Mouse (Mus musculus) v-Abl transformed pro-B cells (cell line): Measurements from ENCODE around the gene Jmy.
"Not testable (repeated sequence)": the region's sequence is repeated elsewhere in the genome, so short reads cannot be mapped to it uniquely, and the experiment has no call there.

ENCODE experiments used
- in situ Hi-C, 2 experiments: fragments of 400-800 bp; cut with MboI; formaldehyde crosslinking; loops; one replicate each; pipeline ENCODE4 v1.15.1; 2025; ENCODE audit not compliant: unreplicated experiment in 2 of 2

Gene Jmy

DNA sequence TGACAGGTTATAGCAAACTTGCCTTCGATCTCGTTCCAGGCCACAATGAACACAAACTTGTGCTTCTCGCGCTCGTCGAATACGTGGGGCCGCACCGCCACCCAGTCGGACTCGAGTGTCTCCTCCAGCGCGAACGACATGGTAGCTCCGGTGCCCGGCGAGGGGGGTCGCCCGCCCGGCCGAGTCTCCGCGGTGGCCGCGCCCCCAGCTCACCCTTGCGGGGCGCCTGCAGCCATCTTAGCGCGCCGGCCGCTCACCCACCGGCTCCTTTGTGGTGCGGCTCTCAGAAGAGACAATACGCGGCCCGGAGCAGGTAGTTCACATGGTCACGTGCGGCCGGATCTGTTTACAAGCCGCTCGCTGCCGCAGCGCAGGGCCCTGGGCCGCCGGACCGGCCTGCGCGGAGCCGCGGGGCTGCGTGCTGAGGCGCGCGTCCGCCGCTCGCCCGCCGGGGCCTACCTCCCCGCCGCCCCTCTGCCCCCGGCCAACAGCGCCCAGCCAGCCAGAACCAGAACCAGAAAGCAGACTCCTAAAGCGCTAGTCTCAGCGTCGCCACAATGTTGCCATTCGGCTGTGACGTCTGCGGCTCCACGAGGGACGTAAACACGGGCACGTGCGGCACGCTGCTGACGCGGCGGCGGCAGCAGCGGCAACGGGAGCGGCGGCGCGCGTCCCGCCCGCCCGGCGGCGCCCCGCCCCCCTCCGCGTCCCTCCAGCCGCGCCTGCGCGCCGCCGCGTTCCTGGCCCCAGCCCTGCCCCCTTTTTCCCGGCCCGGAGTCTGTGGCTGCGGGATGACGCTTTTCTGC is at the start of gene Jmy:
Gene Jmy, minus strand, starts transcription at position 642 of the 806 bp plus-strand sequence.
- in situ Hi-C loops: loop anchor here in 1 of 2 experiments (5.0 kb wide), 1 partner anchor 48 kb away; no protein-coding TSS in a partner anchor

DNA sequence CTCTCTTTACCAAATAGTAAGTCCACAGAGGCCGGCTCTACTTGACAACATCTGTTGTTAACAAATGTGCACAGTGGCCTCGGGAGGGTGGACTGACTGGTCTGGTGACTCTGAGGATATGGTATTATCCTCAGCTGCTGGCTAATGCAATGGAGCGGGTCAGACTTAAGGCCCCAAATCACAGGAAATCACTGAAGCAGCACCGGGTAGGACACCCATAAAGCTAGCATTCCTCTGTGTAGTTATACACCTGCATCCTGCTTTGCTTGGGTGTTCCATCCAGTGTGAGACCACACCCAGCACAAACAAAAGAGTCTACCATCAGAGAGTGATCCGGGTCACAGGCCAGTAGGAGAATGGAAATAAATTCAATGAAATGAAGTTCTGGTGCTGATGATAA is 48.0 kb upstream of the Jmy start:
- in situ Hi-C loops: loop anchor here in 1 of 2 experiments (5.0 kb wide), 1 partner anchor 50 kb away; the partner anchor contains the start of gene Jmy

DNA sequence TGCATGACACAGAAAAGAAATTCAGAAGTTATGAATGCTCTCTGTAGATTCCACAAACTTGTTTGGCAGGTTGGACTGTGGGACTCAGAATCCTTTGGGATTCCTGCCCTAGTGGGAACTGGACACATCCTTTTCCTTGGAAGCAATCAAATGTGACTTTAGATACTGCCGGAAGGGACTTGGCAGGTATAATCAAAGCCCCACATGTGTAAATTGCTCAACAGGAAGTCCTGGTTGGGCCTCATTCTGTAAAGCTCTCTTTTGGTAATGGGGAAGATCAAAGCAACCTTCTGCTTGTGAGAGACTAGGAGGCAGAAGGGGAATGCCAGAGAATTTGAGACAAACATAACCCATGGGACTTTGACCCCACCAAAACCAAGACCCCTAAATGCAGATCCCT is 46.4 kb upstream of the Jmy start:
- in situ Hi-C loops: loop anchor here in 1 of 2 experiments (5.0 kb wide), 1 partner anchor 49 kb away; the partner anchor contains the start of gene Jmy

DNA sequence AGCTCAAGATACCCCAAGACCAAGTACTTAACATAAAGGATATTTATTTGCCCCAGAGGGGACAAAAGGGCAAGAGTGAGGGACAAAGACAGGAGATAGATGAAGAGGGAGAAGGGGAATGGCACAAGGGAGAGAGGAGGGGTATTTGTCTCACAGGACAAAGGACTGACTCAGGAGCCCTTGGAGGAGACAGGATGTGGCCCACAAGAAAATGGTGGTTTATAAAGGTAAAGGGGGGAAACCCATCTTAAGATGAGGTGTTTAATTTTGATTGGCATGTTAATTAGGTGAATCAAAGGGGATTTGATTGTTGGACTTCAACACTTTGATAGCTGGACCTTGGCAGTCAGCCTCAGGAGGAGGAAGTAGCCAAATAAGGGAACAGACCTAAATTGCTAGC is 44.7 kb upstream of the Jmy start:
- in situ Hi-C loops: no loop called here

DNA sequence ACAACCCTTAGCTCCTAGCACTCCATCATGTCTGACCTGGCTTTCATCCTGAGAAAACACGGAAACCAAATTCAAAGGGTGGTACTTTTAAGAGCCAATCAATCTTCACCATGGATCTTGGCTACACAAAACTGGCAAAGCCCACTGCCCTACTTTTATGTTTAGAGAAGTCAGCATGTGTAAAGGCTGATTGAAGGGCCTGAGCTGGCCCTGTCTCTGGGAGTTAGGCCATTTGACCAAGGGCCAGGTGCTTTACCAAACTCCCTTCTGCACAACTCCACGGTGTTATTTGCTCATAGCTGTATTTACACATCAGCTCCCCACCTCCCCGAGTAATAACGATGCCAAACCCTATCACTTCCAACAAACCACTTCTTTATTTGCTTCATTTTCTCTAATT is 39.7 kb upstream of the Jmy start:
- in situ Hi-C loops: no loop called here

DNA sequence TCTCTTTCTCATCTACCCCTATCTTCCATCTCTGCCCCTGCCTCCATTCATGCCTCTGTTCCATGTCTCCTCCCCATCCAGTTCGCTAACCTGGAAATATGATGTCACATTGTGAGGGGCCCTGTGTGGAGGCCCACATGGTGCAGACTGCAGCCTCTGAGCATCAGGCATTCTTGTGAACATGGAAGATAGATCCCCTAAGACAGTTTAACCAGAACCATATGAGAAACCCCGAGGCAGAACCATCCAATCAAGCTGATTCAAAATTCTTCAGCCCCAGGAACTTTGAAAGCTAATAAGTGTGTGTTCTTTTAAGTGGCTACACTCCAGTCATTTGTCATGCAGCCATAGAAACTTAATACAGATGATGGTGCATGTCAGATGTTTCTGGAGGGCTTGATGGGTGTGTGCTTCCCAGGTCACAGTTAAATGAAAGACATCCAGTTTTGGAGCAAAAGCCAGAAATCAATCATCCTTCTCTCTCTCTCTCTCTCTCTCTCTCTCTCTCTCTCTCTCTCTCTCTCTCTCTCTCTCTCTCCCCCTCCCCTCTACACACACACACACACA is 19.2 kb upstream of the Jmy start:
- in situ Hi-C loops: no loop called here

DNA sequence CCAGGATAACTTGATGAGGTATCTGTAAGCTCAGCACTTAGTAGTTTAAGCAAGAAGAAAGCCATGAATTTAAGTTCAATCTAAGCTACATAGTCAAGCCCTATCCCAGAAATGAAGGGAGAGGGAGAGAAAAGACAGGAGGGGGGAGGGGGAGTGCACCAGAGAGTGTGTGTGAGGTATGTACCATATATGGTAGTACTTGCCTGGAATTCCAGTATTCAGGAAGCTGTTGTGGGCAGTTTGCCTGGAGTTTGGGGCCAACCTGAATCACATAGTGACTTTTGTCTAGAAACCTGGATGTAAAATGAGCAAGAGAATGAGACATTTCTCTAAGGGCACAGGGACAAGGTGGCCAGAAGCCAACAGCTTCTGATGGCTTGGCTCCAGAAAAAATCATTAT is 17.6 kb upstream of the Jmy start:
- in situ Hi-C loops: no loop called here

DNA sequence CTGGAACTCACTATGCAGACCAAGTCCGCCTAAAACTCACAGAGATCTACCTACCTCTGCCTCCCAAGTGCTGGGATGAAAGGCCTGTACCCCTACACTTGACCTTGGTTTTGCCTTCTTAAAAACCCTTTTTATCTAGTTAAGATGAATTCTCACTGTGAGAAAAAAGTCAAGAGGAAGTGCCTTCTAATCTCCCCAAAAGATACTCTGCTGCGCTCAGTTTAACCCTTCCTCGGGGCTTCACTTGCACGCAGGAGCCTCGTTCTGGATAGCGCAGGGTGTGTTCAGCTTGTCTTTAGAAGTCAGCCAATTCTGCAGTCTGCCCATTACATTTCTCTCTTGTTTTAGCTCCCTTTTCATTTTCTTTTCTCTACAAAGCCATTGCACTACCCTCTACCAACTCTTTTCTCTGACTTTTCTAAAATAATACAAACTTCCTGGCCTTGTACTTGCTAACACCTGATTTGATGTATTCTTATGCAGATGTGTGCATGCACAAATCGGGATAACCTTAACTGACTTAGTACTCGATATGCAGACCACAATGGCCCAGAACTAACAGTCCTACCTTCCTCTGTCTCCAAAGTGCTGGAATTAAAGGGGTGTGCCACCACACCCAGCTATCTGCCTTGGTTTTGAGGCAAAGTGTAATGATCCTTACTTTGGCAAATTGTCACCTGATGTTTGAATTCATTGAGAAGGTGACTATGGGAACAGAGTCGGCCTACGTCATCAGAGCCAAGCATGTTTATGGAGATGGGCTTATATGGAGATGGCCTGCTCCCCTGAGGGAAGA is 14.6 kb upstream of the Jmy start:
- in situ Hi-C loops: no loop called here

DNA sequence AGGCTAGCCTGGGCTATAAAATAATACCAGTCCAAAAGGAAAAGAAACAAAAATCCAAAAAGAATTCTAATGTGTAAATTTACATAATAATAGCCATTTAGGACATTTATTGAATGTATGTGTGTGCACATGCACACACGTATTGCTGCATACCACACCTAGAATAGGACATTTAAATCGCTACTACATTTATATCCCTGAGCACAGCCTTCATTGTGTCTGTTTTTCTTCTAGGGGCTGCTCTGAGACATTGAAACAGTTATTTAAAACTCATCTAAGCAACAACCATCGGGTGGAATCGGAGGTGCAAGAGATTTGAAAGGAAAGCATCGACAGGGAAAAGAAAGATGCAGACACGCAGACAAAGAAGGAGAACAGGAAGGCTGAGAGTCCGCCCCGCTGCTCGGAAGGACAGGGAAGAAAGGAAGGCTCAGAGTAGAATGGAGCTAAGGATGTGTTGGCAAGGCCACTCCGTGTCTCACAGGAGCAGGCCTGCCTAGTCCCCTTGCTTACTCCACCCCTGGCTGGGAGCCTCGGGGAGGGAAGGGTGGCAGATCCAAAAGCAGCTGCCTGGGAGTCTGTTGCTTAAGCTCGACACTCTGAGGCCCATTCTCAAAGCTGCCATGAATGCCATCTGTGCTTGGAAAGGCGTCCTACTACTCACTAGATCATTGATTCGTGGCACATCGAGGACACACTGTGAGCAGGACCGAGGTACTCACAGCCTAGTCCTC is 11.0 kb upstream of the Jmy start:
- in situ Hi-C loops: no loop called here

DNA sequence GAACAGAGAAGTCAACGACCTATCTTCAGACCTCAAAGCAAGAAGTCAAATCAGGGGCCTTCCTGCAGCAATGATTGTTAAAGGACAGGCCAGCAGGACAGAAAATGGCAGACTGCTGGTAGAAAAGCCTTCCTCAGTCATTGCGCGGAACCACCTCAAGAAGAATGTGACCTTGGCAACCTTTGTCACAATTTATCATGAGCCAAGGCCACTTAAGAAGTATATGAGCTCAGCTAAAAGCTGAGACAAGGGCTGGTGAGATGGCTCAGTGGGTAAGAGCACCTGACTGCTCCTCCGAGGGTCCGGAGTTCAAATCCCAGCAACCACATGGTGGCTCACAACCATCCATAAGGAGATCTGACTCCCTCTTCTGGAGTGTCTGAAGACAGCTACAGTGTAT is 7.3 kb upstream of the Jmy start:
- in situ Hi-C loops: not testable (repeated sequence)

DNA sequence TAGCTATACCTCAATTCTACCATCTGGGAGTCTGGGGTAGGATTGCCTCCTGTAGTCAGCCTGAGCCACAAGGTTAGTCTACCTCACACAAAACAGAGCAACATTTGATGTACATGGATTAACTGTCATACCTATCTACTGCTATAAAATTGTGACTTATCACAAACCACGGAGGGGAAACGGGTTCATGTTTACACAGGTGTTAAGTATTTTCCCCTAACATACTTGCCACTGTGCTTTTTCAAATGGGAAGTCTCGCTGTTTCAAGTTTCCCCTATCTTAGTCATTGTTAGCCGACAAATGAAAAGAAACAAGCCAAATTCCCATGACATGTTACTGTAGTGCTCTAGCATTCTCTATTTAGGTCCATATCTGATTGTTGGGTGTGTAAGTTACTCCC is 2.1 kb upstream of the Jmy start:
- in situ Hi-C loops: no loop called here

DNA sequence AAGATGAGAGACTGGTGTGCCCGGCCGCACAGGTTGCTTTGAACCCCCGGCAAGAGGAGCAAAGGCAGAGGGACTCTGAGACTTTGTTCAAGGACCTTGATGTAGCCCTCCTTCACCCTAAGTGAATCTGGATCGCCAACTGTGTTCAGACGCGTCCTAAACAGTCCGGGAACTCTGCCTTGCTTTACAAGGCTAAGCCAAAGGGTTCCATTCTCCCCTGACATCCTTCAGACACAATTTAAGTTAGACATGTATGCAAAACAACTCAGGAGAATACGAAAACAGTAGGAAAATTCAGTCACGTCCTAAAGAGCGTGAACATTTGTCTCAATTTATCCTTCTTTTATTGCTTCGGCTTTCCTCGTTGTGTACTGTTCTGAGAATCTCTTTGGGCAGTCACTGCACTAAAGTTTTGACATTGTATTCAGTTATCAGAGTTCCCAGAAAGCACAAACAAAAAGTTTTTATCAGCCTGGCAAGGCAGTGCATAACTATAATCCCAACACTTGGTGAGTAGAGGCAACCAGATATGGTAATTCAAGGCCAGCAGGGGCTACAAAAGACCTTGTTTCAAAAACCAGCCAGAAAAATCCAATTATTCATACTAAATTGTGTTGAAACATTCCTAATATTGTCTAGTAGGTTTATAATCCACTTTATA is 495 bp upstream of the Jmy start:
- in situ Hi-C loops: loop anchor here in 1 of 2 experiments (5.0 kb wide), 1 partner anchor 47 kb away; no protein-coding TSS in a partner anchor

DNA sequence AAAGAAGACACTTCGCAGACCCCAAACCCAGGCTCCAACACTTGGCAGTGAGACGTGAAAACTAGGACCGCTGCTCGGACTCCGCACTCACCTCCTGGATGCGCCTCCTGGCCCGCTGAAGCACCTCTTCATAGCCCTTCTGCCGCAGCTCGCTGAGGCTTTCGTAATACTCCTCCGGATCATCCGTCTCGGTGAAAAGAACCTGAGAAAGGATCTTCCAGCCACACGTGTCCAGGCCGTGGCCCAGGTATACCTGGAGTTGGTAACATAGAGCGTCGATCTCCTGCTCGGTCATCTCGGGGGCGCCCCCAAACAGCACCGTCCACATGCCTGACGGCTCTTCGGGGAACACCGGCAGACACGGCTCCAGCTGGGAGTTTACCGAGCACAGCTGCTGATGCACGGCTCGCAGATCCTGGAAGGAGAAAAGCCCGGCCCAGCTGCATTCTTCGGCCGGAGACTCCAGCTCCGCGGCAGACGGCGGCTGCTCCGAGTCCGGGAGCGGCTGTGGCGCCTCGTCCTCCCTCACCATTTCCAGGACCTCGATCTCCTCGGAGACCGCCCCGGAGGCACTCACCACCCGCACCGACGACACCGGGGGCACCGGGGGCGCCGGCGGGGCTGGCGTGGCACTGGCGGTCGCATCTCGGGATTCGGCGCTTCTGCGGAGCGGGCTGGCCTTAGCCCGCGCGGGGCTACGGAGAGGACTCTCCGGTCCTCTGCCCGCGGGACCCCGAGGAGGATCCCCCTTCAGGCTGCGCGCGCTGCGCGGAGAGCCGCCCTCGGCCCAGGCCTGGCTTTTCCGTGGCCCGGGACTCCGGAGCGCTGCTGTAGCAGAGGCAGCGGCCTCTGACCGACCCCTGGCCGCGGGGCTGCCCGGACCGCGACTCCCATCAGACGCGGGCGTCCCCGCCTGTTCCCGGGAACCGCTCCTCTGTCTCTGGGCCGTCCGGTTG is 1.1 kb downstream of the Jmy start:
- in situ Hi-C loops: loop anchor here in 1 of 2 experiments (5.0 kb wide), 1 partner anchor 49 kb away; no protein-coding TSS in a partner anchor

DNA sequence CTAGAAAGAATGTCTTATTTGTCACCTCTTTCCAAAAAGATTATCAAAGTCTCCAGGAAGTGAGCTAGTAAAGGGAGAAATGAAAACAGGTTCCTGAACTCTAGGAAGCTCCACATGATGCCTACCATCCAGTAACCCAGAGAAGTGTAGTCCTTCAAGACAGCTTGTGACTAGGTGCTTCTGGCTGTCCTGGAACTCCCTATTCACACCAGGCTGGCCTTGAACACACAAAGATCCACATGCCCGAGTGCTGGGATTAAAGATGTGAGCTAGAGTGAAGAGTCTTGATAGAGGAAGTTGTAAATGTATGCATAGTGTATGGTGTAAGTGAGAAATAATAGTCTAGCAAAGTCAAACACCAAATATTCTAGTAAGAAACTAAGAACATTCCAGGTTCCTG is 2.6 kb downstream of the Jmy start:
- in situ Hi-C loops: loop anchor here in 1 of 2 experiments (5.0 kb wide), 1 partner anchor 50 kb away; no protein-coding TSS in a partner anchor

DNA sequence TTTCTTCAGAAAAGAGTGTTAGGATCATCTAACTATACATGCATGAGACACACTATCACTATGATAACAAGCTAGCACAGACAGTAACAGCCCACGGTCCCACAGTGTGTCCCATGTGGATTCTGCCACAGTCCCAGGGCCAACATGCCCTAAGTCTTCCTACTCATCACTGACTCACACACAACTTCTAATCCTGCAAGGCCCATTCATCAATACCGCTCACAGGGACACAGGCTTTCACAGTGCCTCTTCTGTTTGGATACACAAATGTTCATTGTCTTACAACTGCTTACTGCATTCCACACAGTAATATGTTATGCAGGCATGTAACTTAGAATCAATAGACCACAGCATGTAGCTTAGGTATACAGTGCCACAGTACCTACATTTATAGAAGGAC is 11.1 kb downstream of the Jmy start:
- in situ Hi-C loops: no loop called here

DNA sequence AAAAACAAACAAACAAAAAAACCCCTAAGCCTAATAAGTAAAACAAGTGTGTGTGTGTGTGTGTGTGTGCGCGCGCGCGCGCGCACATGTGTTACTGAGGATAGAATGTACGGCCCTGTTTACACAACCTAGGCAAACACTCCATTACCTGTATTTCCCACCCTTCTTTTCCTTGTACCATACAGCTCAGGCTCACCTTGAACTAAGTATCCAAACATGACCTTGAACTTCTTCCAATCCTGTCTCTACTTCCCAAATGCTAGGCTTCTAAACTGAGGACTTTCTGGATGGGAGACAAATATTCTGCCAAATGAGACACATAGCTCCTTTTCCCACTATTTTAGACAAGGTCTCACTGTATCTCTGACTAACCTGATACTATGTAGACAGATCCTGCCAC is 11.9 kb downstream of the Jmy start:
- in situ Hi-C loops: no loop called here

DNA sequence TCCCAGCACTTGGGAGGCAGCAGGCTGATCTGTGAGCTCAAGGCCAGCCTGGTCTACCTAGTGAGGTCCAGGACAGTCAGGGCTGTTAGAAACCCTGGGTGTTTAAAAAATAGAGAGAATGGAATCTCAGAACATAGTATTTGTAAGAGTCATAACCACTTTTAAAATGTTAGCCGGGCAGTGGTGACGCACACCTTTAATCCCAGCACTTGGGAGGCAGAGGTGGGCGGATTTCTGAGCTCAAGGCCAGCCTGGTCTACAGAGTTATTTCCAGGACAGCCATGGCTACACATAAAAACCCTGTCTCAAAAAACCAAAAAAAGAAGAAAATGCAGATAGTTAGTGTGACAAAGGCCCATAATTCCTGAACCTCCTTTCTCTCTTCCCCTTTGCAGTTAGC is 15.3 kb downstream of the Jmy start:
- in situ Hi-C loops: no loop called here

DNA sequence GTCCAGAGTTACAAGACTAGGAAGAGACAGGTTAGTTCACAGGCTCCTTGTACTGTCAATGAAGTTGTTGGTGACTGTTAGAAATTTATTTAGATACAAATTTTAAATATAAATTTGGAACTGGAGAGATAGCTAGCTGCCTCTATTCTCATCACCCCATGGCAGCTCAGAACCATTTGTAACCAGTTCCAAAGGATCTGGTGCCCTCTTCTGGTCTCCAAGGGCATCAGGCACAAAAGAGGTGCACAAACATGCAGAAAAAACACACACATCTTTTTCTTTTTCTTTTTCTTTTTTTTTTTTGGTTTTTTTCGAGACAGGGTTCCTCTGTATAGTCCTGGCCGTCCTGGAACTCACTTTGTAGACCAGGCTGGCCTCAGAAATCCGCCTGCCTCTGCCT is 18.5 kb downstream of the Jmy start:
- in situ Hi-C loops: no loop called here

DNA sequence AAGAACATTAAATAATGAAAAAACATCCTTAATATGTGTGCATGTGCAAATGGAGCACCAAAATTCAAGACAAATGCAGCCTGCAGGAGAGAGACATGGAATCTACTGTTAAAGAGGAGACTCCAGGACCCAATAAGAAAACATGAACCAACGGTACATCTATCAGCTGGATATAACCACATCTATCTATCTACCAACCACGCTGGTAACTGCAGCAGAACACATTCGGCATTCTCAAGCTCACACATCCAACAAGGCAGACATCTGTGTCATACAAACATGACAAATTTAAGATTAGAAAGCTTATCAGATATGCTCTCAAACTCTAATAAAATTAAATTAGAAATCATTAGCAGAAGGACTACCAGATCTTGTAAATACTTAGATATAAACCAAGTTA is 21.3 kb downstream of the Jmy start:
- in situ Hi-C loops: no loop called here
